Mouse (Mus musculus) adrenal gland, postnatal 25 days (tissue): Measurements from ENCODE around the gene Crot. TPM values are rescaled to one million over a fixed set of nuclear protein-coding genes. Genes with fewer than 3 reads are reported as not detected.
"Not testable (repeated sequence)": the region's sequence is repeated elsewhere in the genome, so short reads cannot be mapped to it uniquely, and the experiment has no call there.

Source experiments
- DNase-seq: peaks from one replicate; pipeline ENCODE4 v3.0.0; 2021; ENCODE audit warnings: mixed read lengths
- total RNA-seq: library from RNA; stranded (reverse); gene quantifications from 2 replicates; pipeline ENCODE4 v1.2.3, GENCODE M21; 2021

The Crot gene
- total RNA-seq, 1 experiment from 2014 or later: 49.5 TPM

- DNase-seq: no peak
Measured at GRCm38 (mm10) chr5:8995966-8996685, 998 bp downstream of the Crot start.

- no peak for DNase-seq
Measured at GRCm38 (mm10) chr5:8991626-8992025, 5.5 kb downstream of the Crot start.

GRCm38 (mm10) chr5:8990526-8990925 lies 6.6 kb downstream of the Crot start:
- no peak for DNase-seq

- DNase-seq: no peak
Measured at GRCm38 (mm10) chr5:8987925-8988324, 9.2 kb downstream of the Crot start.

GRCm38 (mm10) chr5:8985470-8985869 lies 11.7 kb downstream of the Crot start:
- DNase-seq: no peak

- DNase-seq: no peak
Measured at GRCm38 (mm10) chr5:8974721-8975120, 22.4 kb downstream of the Crot start.

GRCm38 (mm10) chr5:8972355-8972754 lies 24.8 kb downstream of the Crot start:
- no peak for DNase-seq

- no peak for DNase-seq
Measured at GRCm38 (mm10) chr5:8970694-8971093, 26.4 kb downstream of the Crot start.

GRCm38 (mm10) chr5:8964487-8964886 lies 32.6 kb downstream of the Crot start:
- DNase-seq: no peak

- DNase-seq: no peak
Measured at GRCm38 (mm10) chr5:8960534-8960933, 36.6 kb downstream of the Crot start.

GRCm38 (mm10) chr5:8955544-8955943 lies 41.6 kb downstream of the Crot start:
- no peak for DNase-seq

GRCm38 (mm10) chr5:8953660-8954059 lies 43.5 kb downstream of the Crot start:
- no peak for DNase-seq

GRCm38 (mm10) chr5:8947423-8948110 lies 49.6 kb downstream of the Crot start:
- no peak for DNase-seq

GRCm38 (mm10) chr5:8943836-8944235 lies 53.3 kb downstream of the Crot start:
- DNase-seq: no peak

GRCm38 (mm10) chr5:8941266-8941665 lies 55.9 kb downstream of the Crot start:
- DNase-seq: not testable (repeated sequence)

GRCm38 (mm10) chr5:8937965-8938364 lies 59.2 kb downstream of the Crot start:
- no peak for DNase-seq

- DNase-seq: no peak
Measured at GRCm38 (mm10) chr5:8928440-8928839, 68.7 kb downstream of the Crot start.

- DNase-seq: no peak
Measured at GRCm38 (mm10) chr5:8917069-8917468, 80.1 kb downstream of the Crot start.

GRCm38 (mm10) chr5:8916400-8916799 lies 80.7 kb downstream of the Crot start:
- DNase-seq: no peak

Other genes starting within 250 kb of the Crot start
- 2,242 and 2,571 TPM in 2 replicates for gene Abcb1b, start 199.2 kb downstream of the Crot start, total RNA-seq
- 3.8 and 5.8 TPM in 2 replicates for gene Abcb4, start 103.6 kb downstream of the Crot start, total RNA-seq
- 43.7 and 52.5 TPM in 2 replicates for gene Tmem243, start 103.3 kb upstream of the Crot start, total RNA-seq
- gene Dmtf1, start 164.5 kb upstream of the Crot start, total RNA-seq: 32.8 and 36.3 TPM in 2 replicates